25 mouse cellular contexts compared by ENCODE assay signal in the genomic region with DNA sequence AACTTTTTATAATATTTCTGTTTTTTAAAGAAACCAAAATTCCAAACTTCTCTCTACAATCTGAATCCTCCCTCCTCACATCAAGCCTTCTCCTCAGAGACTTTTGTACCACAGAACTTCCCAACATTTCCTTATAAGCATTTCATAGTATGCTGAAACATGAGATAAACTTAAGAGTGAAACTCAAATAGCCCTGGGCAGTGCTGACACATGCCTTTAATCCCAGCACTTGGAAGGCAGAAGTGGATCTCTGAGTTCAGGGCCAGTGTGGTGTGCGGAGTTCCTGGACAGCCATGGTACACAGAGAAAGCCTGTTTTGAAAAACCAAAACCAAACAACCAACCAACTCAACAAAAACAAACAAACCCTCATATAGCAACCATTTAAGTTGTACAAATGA. TPM values are rescaled to one million over a fixed set of nuclear protein-coding genes. Genes with fewer than 3 reads are reported as not detected.
DNase-seq lines count a peak whose midpoint lies in the region; ATAC-seq lines count a peak whose summit lies in the region.
"Had no signal": no experiment of that assay in that cellular context is flagged by ENCODE, and none has a peak within 500 bp of the region (broad histone marks: within the 10 kb centered on the region; RNA-seq: fewer than 3 reads in every experiment).

No protein-coding gene starts in this region.

- H3K4me2 ChIP-seq in embryonic facial prominence, embryonic 11.5 days (ENCODE audit: low read depth, low read length), result no peak overlapping the region
- no peak overlapping the region for H3K4me2 ChIP-seq in heart, embryonic 16.5 days (ENCODE audit: low read depth, low read length)
- no peak overlapping the region for H3K4me2 ChIP-seq in embryonic facial prominence, embryonic 14.5 days (ENCODE audit: low read depth, low read length)
- H3K4me2 ChIP-seq in stomach, embryonic 14.5 days (replicated peaks; ENCODE audit: low read depth, low read length), result no peak overlapping the region
- H3K4me2 ChIP-seq: forebrain, embryonic 13.5 days; hindbrain, embryonic 13.5 days; midbrain, embryonic 11.5 days had no signal

- no peak for ATAC-seq in embryonic facial prominence, embryonic 11.5 days (replicated peaks; ENCODE audit: insufficient number of reproducible peaks, low FRiP score, low TSS enrichment, low read depth)
- ATAC-seq in heart, embryonic 16.5 days (replicated peaks; ENCODE audit: extremely low read depth, insufficient read depth, low FRiP score), result no peak
- ATAC-seq in embryonic facial prominence, embryonic 14.5 days (ENCODE audit: low read depth), result no peak
- no peak for ATAC-seq in stomach, embryonic 14.5 days (ENCODE audit: insufficient number of reproducible peaks, insufficient read depth, low FRiP score, low read depth)
- ATAC-seq: forebrain, embryonic 13.5 days had no signal

- no peaks in the 10 kb centered on the region for H3K9me3 ChIP-seq in embryonic facial prominence, embryonic 11.5 days (replicated peaks; ENCODE audit: control insufficient read depth, low read length)
- H3K9me3 ChIP-seq in embryonic facial prominence, embryonic 10.5 days, result no peaks in the 10 kb centered on the region
- no peaks in the 10 kb centered on the region for H3K9me3 ChIP-seq in heart, embryonic 16.5 days (replicated peaks; ENCODE audit: control insufficient read depth, low read length)
- no peaks in the 10 kb centered on the region for H3K9me3 ChIP-seq in embryonic facial prominence, embryonic 14.5 days (ENCODE audit: control insufficient read depth, low read length)
- no peaks in the 10 kb centered on the region for H3K9me3 ChIP-seq in stomach, embryonic 14.5 days (ENCODE audit: control insufficient read depth, low read depth, low read length)
- H3K9me3 ChIP-seq: forebrain, embryonic 13.5 days; hindbrain, embryonic 13.5 days had no signal

- H3K4me3 ChIP-seq in embryonic facial prominence, embryonic 11.5 days (ENCODE audit: low read depth, low read length), result no peak overlapping the region
- no peak overlapping the region for H3K4me3 ChIP-seq in embryonic facial prominence, embryonic 10.5 days
- H3K4me3 ChIP-seq in heart, embryonic 16.5 days (ENCODE audit: low read length), result no peak overlapping the region
- no peak overlapping the region for H3K4me3 ChIP-seq in embryonic facial prominence, embryonic 14.5 days (ENCODE audit: low read depth, low read length)
- H3K4me3 ChIP-seq in stomach, embryonic 14.5 days (ENCODE audit: low read depth, low read length), result no peak overlapping the region
- H3K4me3 ChIP-seq: erythroblast, embryonic 14.5 days; forebrain, embryonic 13.5 days; hindbrain, embryonic 13.5 days; left cerebral cortex, adult 2 months had no signal

- H3K27ac ChIP-seq in embryonic facial prominence, embryonic 11.5 days (replicated peaks; ENCODE audit: low read depth, low read length), result no peak overlapping the region
- no peak overlapping the region for H3K27ac ChIP-seq in embryonic facial prominence, embryonic 10.5 days (replicated peaks)
- H3K27ac ChIP-seq in heart, embryonic 16.5 days (ENCODE audit: low read length), result peak overlapping the region; percentile 52; the same call in 1 of the 2 replicates
- H3K27ac ChIP-seq in embryonic facial prominence, embryonic 14.5 days (replicated peaks; ENCODE audit: low read depth, low read length), result peak overlapping the region; percentile 48; the same call in 1 of the 2 replicates
- H3K27ac ChIP-seq in stomach, embryonic 14.5 days (ENCODE audit: low read length), result peak overlapping the region; percentile 27; the same call in 1 of the 2 replicates
- H3K27ac ChIP-seq: forebrain, embryonic 13.5 days; hindbrain, embryonic 13.5 days; kidney, postnatal 0 days; left cerebral cortex, adult 2 months had no signal

- no peak overlapping the region for H3K9ac ChIP-seq in embryonic facial prominence, embryonic 11.5 days (replicated peaks; ENCODE audit: low read length)
- H3K9ac ChIP-seq in heart, embryonic 16.5 days (ENCODE audit: low read length), result no peak overlapping the region
- H3K9ac ChIP-seq in embryonic facial prominence, embryonic 14.5 days (ENCODE audit: low read depth, low read length), result no peak overlapping the region
- H3K9ac ChIP-seq in stomach, embryonic 14.5 days (replicated peaks; ENCODE audit: low read depth, low read length), result no peak overlapping the region
- H3K9ac ChIP-seq: forebrain, embryonic 13.5 days; hindbrain, embryonic 13.5 days had no signal

- DNase-seq in embryonic facial prominence, embryonic 11.5 days (ENCODE audit: low spot score), result peak; percentile 18
- no peak for DNase-seq in embryonic facial prominence, embryonic 10.5 days (ENCODE audit: low spot score)
- DNase-seq in heart, postnatal 10 days, result no peak
- peak; percentile 53 for DNase-seq in embryonic facial prominence, embryonic 14.5 days (ENCODE audit: low spot score)
- DNase-seq in thymus, postnatal 4 days, result no peak
- DNase-seq in adrenal gland, adult 8-10 months, result no peak
- DNase-seq: adrenal gland, postnatal 25 days; cerebellum, adult 9-10 months; heart, adult 11 months; heart, postnatal 36 days; kidney, adult 18-20 months; layer of hippocampus, adult 9-11 months; liver; lung, postnatal 14 days; right cerebral cortex, adult 18-20 months; spleen, adult 18-20 months had no signal

- no peaks in the 10 kb centered on the region; the same call in 1 of the 2 replicates for H3K4me1 ChIP-seq in embryonic facial prominence, embryonic 11.5 days (ENCODE audit: control insufficient read depth, insufficient read depth, low read length)
- H3K4me1 ChIP-seq in embryonic facial prominence, embryonic 10.5 days, result peaks cover 24% of the 10 kb centered on the region
- peaks cover 9% of the 10 kb centered on the region; the same call in 1 of the 2 replicates for H3K4me1 ChIP-seq in heart, embryonic 16.5 days (ENCODE audit: control insufficient read depth, insufficient read depth, low read length)
- H3K4me1 ChIP-seq in embryonic facial prominence, embryonic 14.5 days (ENCODE audit: control insufficient read depth, insufficient read depth, low read length), result peaks cover 9% of the 10 kb centered on the region
- H3K4me1 ChIP-seq in stomach, embryonic 14.5 days (ENCODE audit: control insufficient read depth, insufficient read depth, low read length), result peaks cover 4% of the 10 kb centered on the region; the same call in 1 of the 2 replicates

- intact Hi-C loops in heart, postnatal 10 days (cut with DNase I), result no loop called here

- WGBS in embryonic facial prominence, embryonic 11.5 days, result 71% methylated on average over 1 of the region's 1 CpGs
- 70% methylated on average over 1 of the region's 1 CpGs for WGBS in embryonic facial prominence, embryonic 10.5 days
- WGBS in heart, embryonic 16.5 days, result 47% methylated on average over 1 of the region's 1 CpGs
- WGBS in embryonic facial prominence, embryonic 14.5 days, result 49% methylated on average over 1 of the region's 1 CpGs
- WGBS in stomach, embryonic 14.5 days, result 81% methylated on average over 1 of the region's 1 CpGs

- no peaks in the 10 kb centered on the region for H3K27me3 ChIP-seq in embryonic facial prominence, embryonic 11.5 days (ENCODE audit: control insufficient read depth, insufficient read depth, low read length)
- H3K27me3 ChIP-seq in embryonic facial prominence, embryonic 10.5 days (replicated peaks; ENCODE audit: low read depth, poor library complexity, severe bottlenecking), result 0 out of 2 replicates have a peak, but pooled peaks cover 6% of the 10 kb centered on the region
- no peaks in the 10 kb centered on the region for H3K27me3 ChIP-seq in heart, embryonic 16.5 days (ENCODE audit: control insufficient read depth, insufficient read depth, low read length)
- H3K27me3 ChIP-seq in embryonic facial prominence, embryonic 14.5 days (replicated peaks; ENCODE audit: control insufficient read depth, insufficient read depth, low read length), result no peaks in the 10 kb centered on the region
- no peaks in the 10 kb centered on the region for H3K27me3 ChIP-seq in stomach, embryonic 14.5 days (ENCODE audit: control insufficient read depth, insufficient read depth, low read length)
- H3K27me3 ChIP-seq: forebrain, embryonic 13.5 days; hindbrain, embryonic 13.5 days had no signal

- no peaks in the 10 kb centered on the region for H3K36me3 ChIP-seq in embryonic facial prominence, embryonic 11.5 days (replicated peaks; ENCODE audit: control insufficient read depth, insufficient read depth, low read depth, low read length)
- no peaks in the 10 kb centered on the region for H3K36me3 ChIP-seq in embryonic facial prominence, embryonic 10.5 days (replicated peaks)
- no peaks in the 10 kb centered on the region for H3K36me3 ChIP-seq in heart, embryonic 16.5 days (ENCODE audit: control insufficient read depth, insufficient read depth)
- H3K36me3 ChIP-seq in embryonic facial prominence, embryonic 14.5 days (ENCODE audit: control insufficient read depth, insufficient read depth, low read length), result no peaks in the 10 kb centered on the region
- H3K36me3 ChIP-seq in stomach, embryonic 14.5 days (ENCODE audit: control insufficient read depth, insufficient read depth, low read length), result no peaks in the 10 kb centered on the region
- H3K36me3 ChIP-seq: hindbrain, embryonic 13.5 days had no signal

RNA-seq across cellular contexts. Expression of gene Ndufs3, which starts 16.6 kb away (rescaled TPM):
- polyA plus RNA-seq in embryonic facial prominence, embryonic 11.5 days (2014; fragmentation: Nextera tagmentation; extraction: Ambion mirVana), result 227 and 230 TPM in 2 replicates
- polyA plus RNA-seq in embryonic facial prominence, embryonic 10.5 days (2016; fragmentation: Nextera tagmentation; extraction: Ambion mirVana), result 201 and 206 TPM in 2 replicates
- polyA plus RNA-seq in heart, embryonic 16.5 days (2015; fragmentation: Nextera tagmentation; extraction: Ambion mirVana), result 414 and 420 TPM in 2 replicates
- total RNA-seq in heart, postnatal 10 days (2021), result 100 to 1,000 TPM; 693 to 709 TPM
- 203 and 206 TPM in 2 replicates for polyA plus RNA-seq in embryonic facial prominence, embryonic 14.5 days (2014; fragmentation: Nextera tagmentation; extraction: Ambion mirVana)
- polyA plus RNA-seq in stomach, embryonic 14.5 days (2014; fragmentation: Nextera tagmentation; extraction: Ambion mirVana), result 216 and 220 TPM in 2 replicates
- 100 to 1,000 TPM; 308 to 467 (median 370) TPM for total RNA-seq in adrenal gland, adult 8-10 months (2022)

RNA-seq across cellular contexts. Expression of gene Kbtbd4, which starts 16.6 kb away (rescaled TPM):
- polyA plus RNA-seq in embryonic facial prominence, embryonic 11.5 days (2014; fragmentation: Nextera tagmentation; extraction: Ambion mirVana), result 51.4 and 53.1 TPM in 2 replicates
- polyA plus RNA-seq in embryonic facial prominence, embryonic 10.5 days (2016; fragmentation: Nextera tagmentation; extraction: Ambion mirVana), result 58.1 and 59.4 TPM in 2 replicates
- 27.8 and 29.1 TPM in 2 replicates for polyA plus RNA-seq in heart, embryonic 16.5 days (2015; fragmentation: Nextera tagmentation; extraction: Ambion mirVana)
- 10 to 100 TPM; 21.7 to 26.1 TPM for total RNA-seq in heart, postnatal 10 days (2021)
- polyA plus RNA-seq in embryonic facial prominence, embryonic 14.5 days (2014; fragmentation: Nextera tagmentation; extraction: Ambion mirVana), result 25.8 and 31.0 TPM in 2 replicates
- polyA plus RNA-seq in stomach, embryonic 14.5 days (2014; fragmentation: Nextera tagmentation; extraction: Ambion mirVana), result 30.3 and 37.0 TPM in 2 replicates
- 10 to 100 TPM; 41.4 to 48.0 (median 45.2) TPM for total RNA-seq in adrenal gland, adult 8-10 months (2022)

RNA-seq across cellular contexts. Expression of gene Celf1, which starts 19.0 kb away (rescaled TPM):
- 76.6 and 81.3 TPM in 2 replicates for polyA plus RNA-seq in embryonic facial prominence, embryonic 11.5 days (2014; fragmentation: Nextera tagmentation; extraction: Ambion mirVana)
- 139 and 145 TPM in 2 replicates for polyA plus RNA-seq in embryonic facial prominence, embryonic 10.5 days (2016; fragmentation: Nextera tagmentation; extraction: Ambion mirVana)
- 100 and 108 TPM in 2 replicates for polyA plus RNA-seq in heart, embryonic 16.5 days (2015; fragmentation: Nextera tagmentation; extraction: Ambion mirVana)
- 100 to 1,000 TPM; 111 to 119 TPM for total RNA-seq in heart, postnatal 10 days (2021)
- 48.5 and 53.8 TPM in 2 replicates for polyA plus RNA-seq in embryonic facial prominence, embryonic 14.5 days (2014; fragmentation: Nextera tagmentation; extraction: Ambion mirVana)
- 71.0 and 75.1 TPM in 2 replicates for polyA plus RNA-seq in stomach, embryonic 14.5 days (2014; fragmentation: Nextera tagmentation; extraction: Ambion mirVana)
- 100 to 1,000 TPM in 1 of 4 experiments, 10 to 100 TPM in 3; 74.4 to 102 (median 89.7) TPM for total RNA-seq in adrenal gland, adult 8-10 months (2022)

RNA-seq across cellular contexts. Expression of gene C1qtnf4, which starts 35.5 kb away (rescaled TPM):
- polyA plus RNA-seq in embryonic facial prominence, embryonic 11.5 days (2014; fragmentation: Nextera tagmentation; extraction: Ambion mirVana), result 12.8 and 13.7 TPM in 2 replicates
- polyA plus RNA-seq in embryonic facial prominence, embryonic 10.5 days (2016; fragmentation: Nextera tagmentation; extraction: Ambion mirVana), result 2.8 and 4.9 TPM in 2 replicates
- polyA plus RNA-seq in heart, embryonic 16.5 days (2015; fragmentation: Nextera tagmentation; extraction: Ambion mirVana), result 10.8 and 11.2 TPM in 2 replicates
- 1 to 10 TPM; 6.2 to 6.6 TPM for total RNA-seq in heart, postnatal 10 days (2021)
- 19.9 and 22.8 TPM in 2 replicates for polyA plus RNA-seq in embryonic facial prominence, embryonic 14.5 days (2014; fragmentation: Nextera tagmentation; extraction: Ambion mirVana)
- polyA plus RNA-seq in stomach, embryonic 14.5 days (2014; fragmentation: Nextera tagmentation; extraction: Ambion mirVana), result 10.8 and 12.9 TPM in 2 replicates
- 1 to 10 TPM; 1.6 to 3.5 (median 2.8) TPM for total RNA-seq in adrenal gland, adult 8-10 months (2022)
- total RNA-seq: megakaryocyte progenitor cell, adult 5-6 weeks had no signal

Comparison
In these comparisons a context has a peak if more than half of its experiments do, and no peak if none do; other contexts are left out.
1. DNase-seq: peak in embryonic facial prominence, embryonic 11.5 days (single experiment) and embryonic facial prominence, embryonic 14.5 days (single experiment); none in embryonic facial prominence, embryonic 10.5 days (single experiment), heart, postnatal 10 days (0 of 2), thymus, postnatal 4 days (single experiment) and adrenal gland, adult 8-10 months (single experiment).
2. H3K27ac ChIP-seq: peak in heart, embryonic 16.5 days (single experiment), embryonic facial prominence, embryonic 14.5 days (single experiment) and stomach, embryonic 14.5 days (single experiment); none in embryonic facial prominence, embryonic 11.5 days (single experiment) and embryonic facial prominence, embryonic 10.5 days (single experiment).